Mouse (Mus musculus) thymus, adult 2 months (tissue): ENCODE results near the gene Adgrf4.

ENCODE experiments used
- CTCF ChIP-seq: fragments of 200-500 bp; IDR thresholded peaks from 2 replicates; pipeline ENCODE4 v1.5.1; 2012; ENCODE audit warnings: mild to moderate bottlenecking, control low read depth, low read length, moderate library complexity, borderline replicate concordance; ENCODE audit not compliant: control insufficient read depth, poor library complexity, insufficient read depth; ENCODE audit errors: extremely low read depth
- POLR2A ChIP-seq: fragments of 200-500 bp; IDR thresholded peaks from 2 replicates; pipeline ENCODE4 v1.6.1; 2012; ENCODE audit warnings: mild to moderate bottlenecking, low read length, control low read depth, moderate library complexity; ENCODE audit not compliant: control insufficient read depth, poor library complexity, insufficient read depth; ENCODE audit errors: extremely low read depth

GRCm38 (mm10) chr17:42608270-42608669, 83.8 kb downstream of the Adgrf4 start:
- TF ChIP-seq POLR2A (no peak), CTCF (no peak)
